Mouse (Mus musculus) liver, embryonic 11.5 days (tissue): Measurements from ENCODE around the gene Ethe1. TPM values are rescaled to one million over a fixed set of nuclear protein-coding genes. Genes with fewer than 3 reads are reported as not detected.

Experiments used
- ATAC-seq: fragments of 200-750 bp; cut with Nextera tagmentation; replicated peaks from 2 replicates; pipeline ENCODE4 v1.8.0; 2017; ENCODE audit warnings: moderate number of reproducible peaks, mild to moderate bottlenecking, moderate TSS enrichment, moderate library complexity; ENCODE audit not compliant: low FRiP score
- DNase-seq: peaks from one replicate; pipeline ENCODE4 v3.0.0-alpha.2; 2017; ENCODE audit warnings: low spot score
- H3K27ac ChIP-seq: fragments of 300-500 bp; sonication (generic); 2 replicates; pipeline ENCODE4 v1.5.1; 2014; ENCODE audit warnings: mild to moderate bottlenecking, low read depth, low read length, control low read depth
- H3K27me3 ChIP-seq: fragments of 300-500 bp; sonication (generic); replicated peaks from 2 replicates; pipeline ENCODE4 v1.6.1; 2014; ENCODE audit warnings: low read length, mixed read lengths; ENCODE audit not compliant: control insufficient read depth, insufficient read depth
- H3K36me3 ChIP-seq: fragments of 300-500 bp; sonication (generic); 2 replicates; pipeline ENCODE4 v1.6.1; 2014; ENCODE audit warnings: mild to moderate bottlenecking, low read length, moderate library complexity, mixed read lengths; ENCODE audit not compliant: control insufficient read depth, insufficient read depth
- H3K4me1 ChIP-seq: fragments of 300-500 bp; sonication (generic); replicated peaks from 2 replicates; pipeline ENCODE4 v1.6.1; 2014; ENCODE audit warnings: low read length, mixed read lengths; ENCODE audit not compliant: control insufficient read depth, insufficient read depth
- H3K4me2 ChIP-seq: fragments of 300-500 bp; sonication (generic); 2 replicates; pipeline ENCODE4 v1.6.1; 2014; ENCODE audit warnings: mild to moderate bottlenecking, control low read depth, moderate library complexity
- H3K4me3 ChIP-seq: fragments of 300-500 bp; sonication (generic); 2 replicates; pipeline ENCODE4 v1.5.1; 2014; ENCODE audit warnings: low read depth, low read length, control low read depth
- H3K9ac ChIP-seq: fragments of 300-500 bp; sonication (generic); 2 replicates; pipeline ENCODE4 v1.6.1; 2014; ENCODE audit warnings: low read depth, low read length, control low read depth
- H3K9me3 ChIP-seq: fragments of 300-500 bp; sonication (generic); 2 replicates; pipeline ENCODE4 v1.6.1; 2016; ENCODE audit warnings: low read length, inconsistent platforms, mixed read lengths; ENCODE audit not compliant: control insufficient read depth
- WGBS: fragments of 180-500 bp; shearing (Covaris S2); extraction: QIAGEN DNeasy Blood & Tissue Kit; methylation state at CpG from one replicate; pipeline ENCODE4 v1.1.7; 2014; 5-methylcytosine and 5-hydroxymethylcytosine counted together
- polyA plus RNA-seq: library from polyadenylated mRNA; unstranded; fragments of >200 nt; fragmentation: Nextera tagmentation; extraction: Ambion mirVana; gene quantifications from 2 replicates; pipeline ENCODE4 v1.2.1, GENCODE M21; 2014

Gene Ethe1
- polyA plus RNA-seq, 1 experiment from 2014 or later, result 21.9 TPM

GRCm38 (mm10) chr7:24588336-24588735, 993 bp downstream of the Ethe1 start:
- 86% methylated on average over 13 of the region's 13 CpGs for WGBS
- ATAC-seq (no peak), DNase-seq (no peak)
- Histone ChIP-seq H3K27me3 (peaks cover 32% of the 10 kb centered on the region), H3K4me1 (peaks cover 27% of the 10 kb centered on the region), H3K9me3 (no peaks in the 10 kb centered on the region), H3K36me3 (no peaks in the 10 kb centered on the region), H3K4me3 (no peak overlapping the region), H3K27ac (no peak overlapping the region), H3K9ac (no peak overlapping the region), H3K4me2 (no peak overlapping the region)

DNA sequence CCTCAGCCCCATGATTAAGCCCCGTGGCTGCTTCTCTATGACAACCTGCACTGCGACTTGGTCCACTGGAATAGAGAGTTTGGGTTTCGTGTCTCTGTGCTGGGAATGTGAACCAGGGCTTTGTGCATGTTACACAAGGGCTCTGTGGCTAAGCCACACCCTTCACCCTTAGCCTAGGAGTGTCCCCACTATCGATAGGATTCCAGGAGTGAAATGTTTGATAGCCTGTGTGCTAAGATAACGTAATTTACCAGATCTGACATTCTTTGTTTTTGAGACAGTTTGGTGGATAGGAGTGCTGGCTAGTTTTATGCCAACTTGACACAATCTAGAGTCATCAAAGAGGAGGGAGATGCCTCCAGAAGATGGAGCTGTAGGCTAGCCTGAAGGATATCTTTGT, 4.4 kb downstream of the Ethe1 start:
- Histone ChIP-seq H3K4me1 (peaks cover 28% of the 10 kb centered on the region), H3K27me3 (peaks cover 22% of the 10 kb centered on the region), H3K4me2 (peak overlapping the region; percentile 46; the same call in 1 of the 2 replicates), H3K27ac (peak overlapping the region; percentile 45; the same call in 1 of the 2 replicates), H3K9ac (no peak overlapping the region), H3K9me3 (no peaks in the 10 kb centered on the region), H3K36me3 (no peaks in the 10 kb centered on the region), H3K4me3 (no peak overlapping the region)
- ATAC-seq (peak; percentile 66), DNase-seq (no peak)
- WGBS, result 58% methylated on average over 5 of the region's 5 CpGs

DNA sequence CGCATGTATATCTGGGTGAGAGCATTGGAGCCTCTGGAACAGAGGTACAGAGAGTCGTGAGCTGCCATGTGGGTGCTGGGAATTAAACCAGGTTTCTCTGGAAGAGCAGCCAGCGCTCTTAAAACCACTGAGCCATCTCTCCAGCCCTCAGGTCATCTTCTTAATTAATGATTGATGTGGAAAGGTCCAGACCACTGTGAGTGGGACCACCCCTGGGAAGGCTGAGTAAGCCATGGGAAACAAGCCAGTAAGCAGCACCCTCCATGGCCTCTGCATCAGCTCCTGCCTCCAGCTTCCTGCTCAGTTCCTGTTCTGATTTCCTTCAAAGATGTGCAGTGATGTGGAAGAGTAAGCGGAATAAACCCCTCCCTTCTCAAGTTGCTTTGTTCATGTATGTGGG, 4.8 kb downstream of the Ethe1 start:
- DNase-seq (no peak), ATAC-seq (no peak)
- no peak overlapping the region for H3K4me3 ChIP-seq
- no peak overlapping the region for H3K9ac ChIP-seq
- peaks cover 25% of the 10 kb centered on the region for H3K4me1 ChIP-seq
- no peaks in the 10 kb centered on the region for H3K9me3 ChIP-seq
- no peaks in the 10 kb centered on the region for H3K36me3 ChIP-seq
- 53% methylated on average over 4 of the region's 4 CpGs for WGBS
- H3K27me3 ChIP-seq, result peaks cover 18% of the 10 kb centered on the region
- H3K27ac ChIP-seq, result peak overlapping the region; percentile 45; the same call in 1 of the 2 replicates
- peak overlapping the region; percentile 46 for H3K4me2 ChIP-seq

DNA sequence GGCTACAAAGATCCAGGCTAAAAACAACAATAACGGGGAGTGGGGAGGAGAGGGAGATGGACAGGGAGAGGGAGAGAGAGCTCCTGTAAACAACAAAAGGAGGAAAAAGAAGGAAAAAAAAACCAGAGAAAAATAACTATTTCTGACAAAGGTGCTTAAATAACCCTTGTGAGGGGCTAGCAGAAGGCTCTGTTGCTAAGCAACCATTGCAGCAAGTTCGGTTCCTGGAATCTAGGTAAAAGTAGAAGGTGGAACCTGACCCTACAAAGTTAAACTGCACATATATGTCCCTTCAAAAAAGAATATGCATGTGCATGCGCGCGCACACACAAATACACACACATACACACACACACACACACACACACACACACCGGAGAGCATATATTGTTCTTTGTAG, 5.4 kb downstream of the Ethe1 start:
- peak overlapping the region; percentile 46 for H3K4me2 ChIP-seq
- peaks cover 12% of the 10 kb centered on the region for H3K27me3 ChIP-seq
- peaks cover 19% of the 10 kb centered on the region for H3K4me1 ChIP-seq
- H3K9ac ChIP-seq, result peak overlapping the region; percentile 31; the same call in 1 of the 2 replicates
- ATAC-seq (no peak), DNase-seq (no peak)
- WGBS, result 85% methylated on average over 6 of the region's 6 CpGs
- no peaks in the 10 kb centered on the region for H3K9me3 ChIP-seq
- no peaks in the 10 kb centered on the region for H3K36me3 ChIP-seq
- H3K4me3 ChIP-seq, result no peak overlapping the region
- no peak overlapping the region for H3K27ac ChIP-seq

- H3K4me3 ChIP-seq, result peak overlapping the region; percentile 60
- peak; percentile 90 for ATAC-seq
- no peaks in the 10 kb centered on the region for H3K36me3 ChIP-seq
- H3K9ac ChIP-seq, result peak overlapping the region; percentile 39
- H3K9me3 ChIP-seq, result no peaks in the 10 kb centered on the region
- DNase-seq, result peak; percentile 74
- H3K27ac ChIP-seq, result no peak overlapping the region
- H3K4me1 ChIP-seq, result peaks cover 19% of the 10 kb centered on the region
- peak overlapping the region; percentile 68 for H3K4me2 ChIP-seq
- 2% methylated on average over 39 of the region's 39 CpGs for WGBS
- peaks cover 11% of the 10 kb centered on the region for H3K27me3 ChIP-seq
These were observed 6.4 kb downstream of the Ethe1 start for GRCm38 (mm10) chr7:24593621-24594308.

DNA sequence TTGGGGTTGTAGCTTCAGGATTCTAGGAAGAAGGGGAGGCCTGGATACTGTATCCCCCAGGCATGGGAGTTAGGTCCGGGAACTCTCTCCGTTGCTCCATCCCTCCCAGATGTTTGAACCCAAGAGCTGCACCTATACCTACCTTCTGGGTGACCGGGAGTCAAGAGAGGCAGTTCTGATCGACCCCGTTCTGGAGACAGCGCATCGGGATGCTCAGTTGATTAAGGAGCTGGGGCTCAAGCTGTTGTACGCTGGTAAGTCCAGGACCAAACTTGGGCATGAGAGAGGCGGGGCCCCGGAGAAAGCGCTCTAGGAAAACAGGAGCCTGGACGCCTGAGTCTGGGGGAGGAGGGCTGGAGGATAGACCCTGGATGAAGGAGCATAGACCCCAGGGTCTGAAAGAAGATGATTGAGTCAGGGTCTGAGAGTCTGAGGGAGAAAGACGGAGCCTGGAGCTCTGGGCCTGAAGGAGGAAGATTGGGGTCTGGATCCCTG, 7.0 kb downstream of the Ethe1 start:
- WGBS, result 9% methylated on average over 13 of the region's 13 CpGs
- H3K9me3 ChIP-seq, result no peaks in the 10 kb centered on the region
- H3K4me3 ChIP-seq, result peak overlapping the region; percentile 60
- peaks cover 11% of the 10 kb centered on the region for H3K27me3 ChIP-seq
- H3K27ac ChIP-seq, result no peak overlapping the region
- ATAC-seq (no peak), DNase-seq (no peak)
- no peaks in the 10 kb centered on the region for H3K36me3 ChIP-seq
- H3K4me2 ChIP-seq, result peak overlapping the region; percentile 68
- H3K9ac ChIP-seq, result peak overlapping the region; percentile 39
- H3K4me1 ChIP-seq, result peaks cover 19% of the 10 kb centered on the region

GRCm38 (mm10) chr7:24595464-24595863, 8.1 kb downstream of the Ethe1 start:
- DNase-seq (no peak), ATAC-seq (no peak)
- Histone ChIP-seq H3K36me3 (no peaks in the 10 kb centered on the region), H3K27me3 (peaks cover 11% of the 10 kb centered on the region), H3K4me3 (no peak overlapping the region), H3K4me2 (no peak overlapping the region), H3K4me1 (peaks cover 19% of the 10 kb centered on the region), H3K9me3 (no peaks in the 10 kb centered on the region), H3K9ac (no peak overlapping the region), H3K27ac (no peak overlapping the region)
- WGBS, result 55% methylated on average over 2 of the region's 2 CpGs

DNA sequence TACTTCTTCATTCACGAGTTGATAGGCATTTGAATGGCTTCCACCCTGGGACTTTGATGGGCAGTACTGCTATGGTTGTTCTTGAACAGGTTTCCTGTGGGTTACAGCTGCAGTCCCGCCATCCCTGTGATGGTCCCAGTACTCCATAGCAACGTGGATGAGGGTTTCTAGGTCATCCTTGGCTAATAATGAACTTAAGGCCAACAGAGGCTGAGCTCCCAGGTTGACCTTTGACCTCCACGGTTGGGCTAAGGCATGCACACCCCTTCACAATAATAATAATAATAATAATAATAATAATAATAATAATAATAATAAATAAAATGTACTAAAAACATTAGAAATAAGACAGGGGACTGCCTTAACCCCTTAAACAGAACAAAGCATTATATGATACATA, 10.8 kb downstream of the Ethe1 start:
- H3K9me3 ChIP-seq, result no peaks in the 10 kb centered on the region
- DNase-seq (no peak), ATAC-seq (no peak)
- H3K27ac ChIP-seq, result no peak overlapping the region
- peaks cover 3% of the 10 kb centered on the region; the same call in 1 of the 2 replicates for H3K4me1 ChIP-seq
- no peak overlapping the region for H3K9ac ChIP-seq
- no peak overlapping the region for H3K4me3 ChIP-seq
- peaks cover 11% of the 10 kb centered on the region for H3K27me3 ChIP-seq
- no peaks in the 10 kb centered on the region for H3K36me3 ChIP-seq
- WGBS, result 56% methylated on average over 4 of the region's 4 CpGs
- no peak overlapping the region for H3K4me2 ChIP-seq
